Mouse (Mus musculus): ENCODE results near the gene Cacna2d4.

DNA sequence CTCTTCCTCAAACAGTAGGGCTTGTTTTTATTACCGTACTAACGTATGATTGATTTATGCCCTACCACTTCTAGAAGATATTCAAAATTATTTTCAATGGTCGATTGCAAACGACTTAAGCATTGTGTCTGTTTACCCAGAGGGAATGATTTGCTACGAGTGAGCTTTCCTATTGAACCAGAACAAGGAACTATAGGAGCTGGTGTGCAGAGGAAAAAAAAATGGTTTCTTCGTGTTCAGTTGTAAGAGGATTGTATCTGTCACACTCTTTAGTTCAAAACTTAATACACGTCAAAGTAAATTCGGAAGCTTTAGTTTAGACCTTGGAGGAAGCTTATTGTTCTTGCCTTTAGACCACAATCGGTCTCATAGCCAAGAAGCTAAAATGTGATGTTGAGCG lies 152.8 kb downstream of the Cacna2d4 start:
- TF ChIP-seq POLR2A (IDR thresholded peaks at IDR 0.05; ENCODE audit: insufficient read depth, low read length), result no peak
- TF ChIP-seq CTCF (IDR thresholded peaks at IDR 0.05; ENCODE audit: low read depth, low read length), result no peak
